Mouse (Mus musculus) embryonic facial prominence, embryonic 14.5 days (tissue): Measurements from ENCODE around the gene Ipo5. TPM values are rescaled to one million over a fixed set of nuclear protein-coding genes. Genes with fewer than 3 reads are reported as not detected.

Experiments used
- ATAC-seq: fragments of 200-750 bp; cut with Nextera tagmentation; 2 replicates; pipeline ENCODE4 v1.8.0; 2017; ENCODE audit warnings: low read depth, moderate number of reproducible peaks, moderate TSS enrichment
- DNase-seq: peaks from one replicate; pipeline ENCODE4 v3.0.0-alpha.2; 2015; ENCODE audit warnings: low spot score
- H3K27ac ChIP-seq: fragments of 300-500 bp; sonication (generic); replicated peaks from 2 replicates; pipeline ENCODE4 v1.5.1; 2014; ENCODE audit warnings: low read depth, mild to moderate bottlenecking, low read length, moderate library complexity
- H3K27me3 ChIP-seq: fragments of 300-500 bp; sonication (generic); replicated peaks from 2 replicates; pipeline ENCODE4 v1.6.1; 2014; ENCODE audit warnings: low read length; ENCODE audit not compliant: control insufficient read depth, insufficient read depth
- H3K36me3 ChIP-seq: fragments of 300-500 bp; sonication (generic); 2 replicates; pipeline ENCODE4 v1.6.1; 2014; ENCODE audit warnings: low read length, mixed read lengths; ENCODE audit not compliant: control insufficient read depth, insufficient read depth
- H3K4me1 ChIP-seq: fragments of 300-500 bp; sonication (generic); 2 replicates; pipeline ENCODE4 v1.6.1; 2014; ENCODE audit warnings: antibody characterized with exemption, low read length; ENCODE audit not compliant: control insufficient read depth, insufficient read depth
- H3K4me2 ChIP-seq: fragments of 300-500 bp; sonication (generic); 2 replicates; pipeline ENCODE4 v1.6.1; 2014; ENCODE audit warnings: low read depth, mild to moderate bottlenecking, low read length, moderate library complexity, mixed read lengths
- H3K4me3 ChIP-seq: fragments of 300-500 bp; sonication (generic); 2 replicates; pipeline ENCODE4 v1.5.1; 2014; ENCODE audit warnings: low read depth, mild to moderate bottlenecking, low read length
- H3K9ac ChIP-seq: fragments of 300-500 bp; sonication (generic); 2 replicates; pipeline ENCODE4 v1.6.1; 2014; ENCODE audit warnings: low read depth, mild to moderate bottlenecking, low read length, moderate library complexity, mixed read lengths
- H3K9me3 ChIP-seq: fragments of 300-500 bp; sonication (generic); 2 replicates; pipeline ENCODE4 v1.6.1; 2016; ENCODE audit warnings: low read length; ENCODE audit not compliant: control insufficient read depth
- WGBS: fragments of 180-500 bp; shearing (Covaris S2); extraction: QIAGEN DNeasy Blood & Tissue Kit; methylation state at CpG from one replicate; pipeline ENCODE4 v1.1.7; 2014; 5-methylcytosine and 5-hydroxymethylcytosine counted together
- polyA plus RNA-seq: library from polyadenylated mRNA; unstranded; fragments of >200 nt; fragmentation: Nextera tagmentation; extraction: Ambion mirVana; gene quantifications from 2 replicates; pipeline ENCODE4 v1.2.1, GENCODE M21; 2014

Ipo5 gene
- polyA plus RNA-seq, 1 experiment from 2014 or later = 102 TPM

DNA sequence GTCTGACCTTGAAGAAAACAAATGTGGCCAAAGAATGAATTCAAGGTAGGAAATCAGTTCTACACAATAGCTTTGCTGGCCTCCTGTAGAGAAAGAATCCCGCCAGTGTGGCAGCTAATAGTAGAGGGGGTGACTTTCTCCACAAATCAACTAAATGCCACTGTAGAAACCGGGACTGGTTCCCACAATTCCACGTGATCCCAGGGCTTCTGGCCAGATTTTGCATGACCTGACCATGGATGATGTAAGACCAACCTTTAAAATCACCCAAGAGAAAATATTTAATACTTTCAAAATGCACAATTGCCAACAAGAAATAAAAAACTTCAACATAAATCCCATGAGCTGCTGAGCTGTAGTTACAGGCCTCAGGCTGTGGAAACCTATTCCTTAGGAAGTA is 1.6 kb upstream of the Ipo5 start:
- Histone ChIP-seq H3K4me3 (no peak overlapping the region), H3K36me3 (no peaks in the 10 kb centered on the region), H3K4me2 (no peak overlapping the region), H3K27ac (no peak overlapping the region), H3K9me3 (no peaks in the 10 kb centered on the region), H3K27me3 (no peaks in the 10 kb centered on the region), H3K9ac (no peak overlapping the region), H3K4me1 (peaks cover 14% of the 10 kb centered on the region)
- DNase-seq = no peak
- 55% methylated on average over 3 of the region's 3 CpGs for WGBS
- no peak for ATAC-seq

DNA sequence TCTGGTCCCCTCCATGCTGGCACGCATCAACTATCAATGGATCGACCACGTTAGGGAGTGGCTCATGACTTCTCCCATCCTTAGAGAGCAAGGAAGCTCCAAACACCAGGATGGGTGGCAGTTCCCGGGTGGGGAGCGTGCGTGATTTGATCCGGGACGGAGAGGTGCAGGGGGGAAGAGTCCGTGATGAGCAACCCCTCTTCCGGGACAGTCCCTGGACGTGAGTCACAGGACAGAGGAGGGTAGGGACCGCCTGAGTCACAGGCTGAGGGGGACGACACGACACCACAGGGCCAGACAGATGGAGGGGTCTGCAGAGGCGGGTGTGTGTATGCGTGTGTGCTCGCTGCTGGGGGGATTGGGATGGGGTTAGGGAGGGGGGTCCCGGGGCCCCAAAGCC is 704 bp upstream of the Ipo5 start:
- Histone ChIP-seq H3K9me3 (no peaks in the 10 kb centered on the region), H3K4me1 (peaks cover 14% of the 10 kb centered on the region), H3K27me3 (no peaks in the 10 kb centered on the region), H3K36me3 (no peaks in the 10 kb centered on the region), H3K27ac (peak overlapping the region; percentile 92), H3K4me3 (peak overlapping the region; percentile 80), H3K9ac (peak overlapping the region; percentile 88), H3K4me2 (peak overlapping the region; percentile 97)
- WGBS = 2% methylated on average over 17 of the region's 18 CpGs
- peak; percentile 67; the same call in 1 of the 2 replicates for ATAC-seq
- DNase-seq = no peak

- ATAC-seq (peak; percentile 22), DNase-seq (peak; percentile 61)
- Histone ChIP-seq H3K36me3 (no peaks in the 10 kb centered on the region), H3K27me3 (no peaks in the 10 kb centered on the region), H3K4me1 (peaks cover 14% of the 10 kb centered on the region), H3K9ac (peak overlapping the region; percentile 88), H3K4me3 (peak overlapping the region; percentile 80), H3K9me3 (no peaks in the 10 kb centered on the region), H3K4me2 (peak overlapping the region; percentile 97), H3K27ac (peak overlapping the region; percentile 92)
- WGBS = 0% methylated on average over 11 of the region's 63 CpGs
These were observed 421 bp downstream of the Ipo5 start for GRCm38 (mm10) chr14:120911388-120911901.

- Histone ChIP-seq H3K27me3 (no peaks in the 10 kb centered on the region), H3K4me1 (peaks cover 14% of the 10 kb centered on the region), H3K4me3 (peak overlapping the region; percentile 80), H3K27ac (0 out of 2 replicates have a peak overlapping the region, but pooled peaks have one; percentile 92), H3K4me2 (peak overlapping the region; percentile 97), H3K9me3 (no peaks in the 10 kb centered on the region), H3K36me3 (peaks cover 3% of the 10 kb centered on the region; the same call in 1 of the 2 replicates), H3K9ac (peak overlapping the region; percentile 88)
- DNase-seq = no peak
- no peak for ATAC-seq
- WGBS = 10% methylated on average over 11 of the region's 11 CpGs
These were observed 1.2 kb downstream of the Ipo5 start for GRCm38 (mm10) chr14:120912090-120912710.

- Histone ChIP-seq H3K36me3 (peaks cover 10% of the 10 kb centered on the region; the same call in 1 of the 2 replicates), H3K4me2 (peak overlapping the region; percentile 97), H3K4me3 (peak overlapping the region; percentile 80), H3K9ac (no peak overlapping the region), H3K27ac (no peak overlapping the region), H3K9me3 (no peaks in the 10 kb centered on the region), H3K4me1 (peaks cover 14% of the 10 kb centered on the region), H3K27me3 (no peaks in the 10 kb centered on the region)
- no peak for ATAC-seq
- 40% methylated on average over 7 of the region's 7 CpGs for WGBS
- DNase-seq = no peak
These were observed 1.9 kb downstream of the Ipo5 start for GRCm38 (mm10) chr14:120912916-120913315.

GRCm38 (mm10) chr14:120921805-120922204 is 10.8 kb downstream of the Ipo5 start:
- ATAC-seq = no peak
- Histone ChIP-seq H3K27me3 (no peaks in the 10 kb centered on the region), H3K4me3 (no peak overlapping the region), H3K9ac (no peak overlapping the region), H3K36me3 (peaks cover 96% of the 10 kb centered on the region), H3K9me3 (no peaks in the 10 kb centered on the region), H3K27ac (no peak overlapping the region), H3K4me1 (no peaks in the 10 kb centered on the region), H3K4me2 (no peak overlapping the region)
- 90% methylated on average over 4 of the region's 4 CpGs for WGBS
- no peak for DNase-seq

DNA sequence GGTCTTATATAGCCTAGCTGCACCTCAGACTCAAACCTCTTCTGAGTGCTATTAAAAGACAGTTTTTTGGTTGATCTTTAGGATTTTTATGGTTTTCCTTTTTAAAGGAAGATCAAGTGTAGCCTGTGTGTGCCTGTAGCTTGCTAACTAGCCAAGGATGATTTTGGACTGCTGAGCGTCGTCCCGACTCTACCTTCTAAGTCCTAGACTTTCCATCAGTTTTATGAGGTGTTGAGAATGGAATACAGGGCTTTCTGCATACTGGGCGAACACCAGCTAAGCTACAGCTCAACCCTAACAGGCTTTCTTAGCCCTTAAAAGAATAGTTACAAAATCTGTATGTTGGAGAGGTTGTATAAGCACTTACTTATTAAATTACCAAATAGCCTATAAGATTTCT is 13.0 kb downstream of the Ipo5 start:
- H3K4me2 ChIP-seq = no peak overlapping the region

GRCm38 (mm10) chr14:120925731-120926585 is 14.9 kb downstream of the Ipo5 start:
- no peak for DNase-seq
- Histone ChIP-seq H3K9me3 (no peaks in the 10 kb centered on the region), H3K27ac (no peak overlapping the region), H3K36me3 (peaks cover 97% of the 10 kb centered on the region), H3K4me1 (no peaks in the 10 kb centered on the region), H3K4me2 (no peak overlapping the region), H3K27me3 (no peaks in the 10 kb centered on the region), H3K4me3 (no peak overlapping the region), H3K9ac (no peak overlapping the region)
- 92% methylated on average over 14 of the region's 14 CpGs for WGBS
- ATAC-seq = no peak

More for the DNA sequence above, 13.0 kb downstream of the Ipo5 start:
- no peak overlapping the region for H3K4me3 ChIP-seq
- ATAC-seq (no peak), DNase-seq (no peak)
- no peak overlapping the region for H3K27ac ChIP-seq
- WGBS = 95% methylated on average over 4 of the region's 4 CpGs
- no peak overlapping the region for H3K9ac ChIP-seq
- H3K27me3 ChIP-seq = no peaks in the 10 kb centered on the region
- peaks cover 98% of the 10 kb centered on the region for H3K36me3 ChIP-seq
- no peaks in the 10 kb centered on the region for H3K9me3 ChIP-seq
- H3K4me1 ChIP-seq = no peaks in the 10 kb centered on the region
